Mouse (Mus musculus) liver, adult (tissue): Measurements from ENCODE around the gene Chmp6.

Source experiments
- GATA4 ChIP-seq: IDR thresholded peaks from 2 replicates; pipeline ENCODE4 v1.6.1; 2014; ENCODE audit warnings: mild to moderate bottlenecking, low read length; ENCODE audit not compliant: insufficient replicate concordance

Chmp6 gene

GRCm38 (mm10) chr11:119955432-119955831 lies 42.2 kb downstream of the Chmp6 start:
- TF ChIP-seq GATA4: peak; percentile 79; the same call in 1 of the 2 replicates

GRCm38 (mm10) chr11:119956590-119956989 lies 43.3 kb downstream of the Chmp6 start:
- no peak for TF ChIP-seq GATA4

GRCm38 (mm10) chr11:119958856-119959255 lies 45.6 kb downstream of the Chmp6 start:
- no peak for TF ChIP-seq GATA4

DNA sequence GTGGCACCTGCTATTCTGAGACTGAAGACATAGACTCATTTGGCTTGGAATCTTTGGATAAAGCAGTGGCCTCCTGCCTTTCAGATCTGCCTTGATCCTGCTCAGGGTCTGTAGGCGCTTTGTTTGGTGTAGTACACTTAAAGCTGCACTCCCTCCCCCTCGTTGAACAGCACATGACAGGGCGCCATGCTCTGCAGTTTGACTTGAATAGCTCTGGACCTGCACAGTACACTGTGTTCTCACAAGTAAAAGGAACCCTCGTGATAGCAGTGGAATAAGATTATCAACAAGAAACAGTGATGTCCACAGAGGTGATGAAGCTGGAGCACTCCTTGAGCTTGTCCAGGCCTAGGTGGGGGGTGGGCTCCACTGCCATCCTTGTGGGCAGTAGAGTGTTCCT lies 46.5 kb downstream of the Chmp6 start:
- no peak for TF ChIP-seq GATA4

- TF ChIP-seq GATA4: no peak
Observed at GRCm38 (mm10) chr11:119960671-119961070, 47.4 kb downstream of the Chmp6 start.

DNA sequence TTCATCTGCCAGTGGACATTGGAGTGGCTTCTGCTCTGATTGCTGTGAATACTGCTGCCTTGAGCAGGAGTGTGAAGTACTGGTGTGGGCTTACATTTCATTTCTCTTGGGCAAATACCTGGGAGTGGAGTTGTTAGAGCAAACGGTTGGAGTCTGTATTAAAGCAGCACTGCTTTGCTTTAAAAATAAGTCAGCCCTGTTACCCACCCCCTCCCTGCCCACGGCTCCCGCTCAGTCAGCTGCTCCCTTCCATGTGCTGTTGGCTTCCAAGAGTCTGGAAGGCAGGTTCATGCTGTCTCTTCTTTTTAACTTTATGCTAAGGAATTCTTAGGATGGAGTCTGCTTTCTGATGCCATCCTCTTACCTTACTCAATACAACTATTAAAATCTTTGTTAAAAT lies 48.3 kb downstream of the Chmp6 start:
- TF ChIP-seq GATA4: no peak

DNA sequence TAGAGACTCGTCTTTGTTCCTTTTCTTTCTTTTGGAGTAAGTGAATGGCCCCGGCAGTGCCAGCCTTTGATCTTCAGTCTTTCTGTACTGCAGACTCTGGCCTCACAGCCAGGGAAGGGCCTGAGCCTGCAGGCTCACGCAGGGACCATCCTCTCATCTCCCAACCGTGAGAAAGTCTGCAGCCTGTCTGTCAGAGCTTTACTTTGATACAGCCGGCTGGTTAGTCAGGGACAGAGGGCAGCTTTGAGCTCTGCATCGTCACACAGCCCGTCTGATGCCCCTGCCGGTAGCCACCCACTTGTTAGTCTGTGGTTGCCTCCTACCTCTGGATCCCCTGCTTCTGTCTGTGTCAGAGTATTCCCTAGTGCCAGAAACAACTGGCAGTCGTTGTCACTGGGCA lies 51.8 kb downstream of the Chmp6 start:
- no peak for TF ChIP-seq GATA4

DNA sequence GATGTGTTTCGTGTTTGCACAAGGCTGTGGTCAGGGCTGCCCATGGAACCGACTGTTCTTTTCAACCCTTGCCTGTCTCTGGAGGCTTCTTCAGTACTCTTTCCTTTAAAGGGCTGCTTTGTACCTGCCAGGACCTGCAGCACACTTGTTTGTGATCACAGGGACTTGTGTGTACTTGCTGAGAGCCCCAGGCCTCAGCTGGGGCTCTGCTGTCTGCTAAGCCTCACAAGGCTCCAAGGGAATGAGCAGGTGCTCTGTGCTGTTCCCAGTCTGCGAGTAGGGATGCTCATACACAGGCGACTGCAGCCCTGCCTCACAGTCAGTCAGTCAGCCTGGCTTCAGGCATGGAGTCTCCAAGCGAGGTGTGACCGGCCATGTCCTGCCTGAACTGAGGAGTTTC lies 53.1 kb downstream of the Chmp6 start:
- TF ChIP-seq GATA4: no peak

DNA sequence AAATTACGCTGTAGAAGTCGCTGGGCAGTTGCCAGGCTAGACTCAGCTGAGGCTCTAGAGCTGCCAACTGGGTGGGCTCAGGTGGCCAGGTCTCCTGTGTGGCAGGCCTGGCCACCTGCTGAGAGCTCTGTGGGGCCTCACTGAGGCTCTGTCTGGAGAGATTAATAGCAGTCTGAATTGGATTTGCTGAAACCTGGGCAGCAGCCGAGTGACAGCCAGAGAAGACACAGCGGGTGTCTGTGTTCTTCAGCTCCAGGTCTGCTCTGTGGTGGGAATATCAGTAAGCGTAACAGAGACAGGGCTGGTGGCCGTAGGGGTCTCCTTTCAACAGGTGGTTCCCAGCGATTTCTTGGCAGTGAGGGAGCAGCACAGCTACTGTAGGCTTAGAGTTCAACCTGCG lies 54.2 kb downstream of the Chmp6 start:
- TF ChIP-seq GATA4: no peak

GRCm38 (mm10) chr11:119967892-119968291 lies 54.7 kb downstream of the Chmp6 start:
- no peak for TF ChIP-seq GATA4
